Mouse (Mus musculus) small intestine, adult 2 months (tissue): ENCODE measurements around the gene Zan. TPM values are rescaled to one million over a fixed set of nuclear protein-coding genes. Genes with fewer than 3 reads are reported as not detected.

Experiments
- H3K27ac ChIP-seq: fragments of 200-500 bp; 2 replicates; pipeline ENCODE4 v1.5.1; 2012; ENCODE audit warnings: low read depth, low read length, control low read depth, inconsistent platforms; ENCODE audit not compliant: insufficient read depth
- H3K27me3 ChIP-seq: fragments of 200-500 bp; 2 replicates; pipeline ENCODE4 v1.6.1; 2012; ENCODE audit warnings: mild to moderate bottlenecking, moderate library complexity, low read length, inconsistent platforms; ENCODE audit not compliant: control insufficient read depth, insufficient read depth
- H3K36me3 ChIP-seq: fragments of 200-500 bp; 2 replicates; pipeline ENCODE4 v1.6.1; 2012; ENCODE audit warnings: mild to moderate bottlenecking, low read length, control low read depth, inconsistent platforms; ENCODE audit not compliant: control insufficient read depth, insufficient read depth
- H3K4me1 ChIP-seq: fragments of 200-500 bp; 2 replicates; pipeline ENCODE4 v1.6.1; 2012; ENCODE audit warnings: low read length, inconsistent platforms, mixed read lengths; ENCODE audit not compliant: control insufficient read depth, insufficient read depth, insufficient read length
- H3K4me3 ChIP-seq: fragments of 200-500 bp; 2 replicates; pipeline ENCODE4 v1.5.1; 2012; ENCODE audit warnings: low read depth, mild to moderate bottlenecking, control low read depth, inconsistent platforms, low read length, moderate library complexity
- CTCF ChIP-seq: fragments of 200-500 bp; IDR thresholded peaks from 2 replicates; pipeline ENCODE4 v1.5.1; 2012; ENCODE audit warnings: low read depth, mild to moderate bottlenecking, control low read depth, inconsistent platforms, low read length, moderate library complexity, mixed read lengths; ENCODE audit not compliant: insufficient replicate concordance, insufficient read length; ENCODE audit errors: extremely low read depth
- POLR2A ChIP-seq: fragments of 200-500 bp; IDR thresholded peaks from 2 replicates; pipeline ENCODE4 v1.6.1; 2012; ENCODE audit warnings: low read depth, mild to moderate bottlenecking, control low read depth, inconsistent platforms, low read length, moderate library complexity
- WGBS: fragments of 180-500 bp; shearing (Covaris S2); methylation state at CpG from one replicate; pipeline ENCODE4 v1.1.7; 2018; 5-methylcytosine and 5-hydroxymethylcytosine counted together
- polyA plus RNA-seq: library from polyadenylated mRNA; depleted of rRNA; stranded (reverse); fragments of >200 nt; gene quantifications from 2 replicates; pipeline ENCODE4 v1.2.3, GENCODE M21; 2012; rRNA removed

The Zan gene
- polyA plus RNA-seq = 0.98 and 2.3 TPM in 2 replicates

DNA sequence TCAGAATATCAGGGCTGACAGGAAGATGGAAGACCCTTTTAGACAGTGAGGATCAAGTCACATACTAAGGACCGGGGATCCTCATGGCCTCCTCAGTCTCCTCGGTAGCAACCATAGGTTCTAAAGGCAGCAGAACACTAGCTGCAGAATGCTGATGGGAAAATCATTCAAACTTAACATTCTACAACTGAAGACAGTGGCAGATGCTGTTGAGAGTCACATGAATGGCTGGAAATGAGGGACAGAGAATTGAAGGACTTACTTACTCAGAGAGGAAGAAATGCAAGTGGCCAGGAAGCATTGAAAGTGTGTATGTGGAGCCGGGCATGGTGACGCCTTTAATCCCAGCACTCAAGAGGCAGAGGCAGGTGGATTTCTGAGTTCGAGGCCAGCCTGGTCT lies at the start of gene Zan:
Zan (minus strand) TSS at position 101 of the 400 bp plus-strand sequence.
- Histone ChIP-seq H3K36me3 (no peaks in the 10 kb centered on the region), H3K27me3 (no peaks in the 10 kb centered on the region), H3K4me1 (peaks cover 8% of the 10 kb centered on the region; the same call in 1 of the 2 replicates), H3K4me3 (no peak within 1 kb of the TSS), H3K27ac (no peak within 1 kb of the TSS)
- WGBS = 86% methylated on average over 5 of the region's 5 CpGs
- TF ChIP-seq POLR2A = no peak
- TF ChIP-seq CTCF = no peak

DNA sequence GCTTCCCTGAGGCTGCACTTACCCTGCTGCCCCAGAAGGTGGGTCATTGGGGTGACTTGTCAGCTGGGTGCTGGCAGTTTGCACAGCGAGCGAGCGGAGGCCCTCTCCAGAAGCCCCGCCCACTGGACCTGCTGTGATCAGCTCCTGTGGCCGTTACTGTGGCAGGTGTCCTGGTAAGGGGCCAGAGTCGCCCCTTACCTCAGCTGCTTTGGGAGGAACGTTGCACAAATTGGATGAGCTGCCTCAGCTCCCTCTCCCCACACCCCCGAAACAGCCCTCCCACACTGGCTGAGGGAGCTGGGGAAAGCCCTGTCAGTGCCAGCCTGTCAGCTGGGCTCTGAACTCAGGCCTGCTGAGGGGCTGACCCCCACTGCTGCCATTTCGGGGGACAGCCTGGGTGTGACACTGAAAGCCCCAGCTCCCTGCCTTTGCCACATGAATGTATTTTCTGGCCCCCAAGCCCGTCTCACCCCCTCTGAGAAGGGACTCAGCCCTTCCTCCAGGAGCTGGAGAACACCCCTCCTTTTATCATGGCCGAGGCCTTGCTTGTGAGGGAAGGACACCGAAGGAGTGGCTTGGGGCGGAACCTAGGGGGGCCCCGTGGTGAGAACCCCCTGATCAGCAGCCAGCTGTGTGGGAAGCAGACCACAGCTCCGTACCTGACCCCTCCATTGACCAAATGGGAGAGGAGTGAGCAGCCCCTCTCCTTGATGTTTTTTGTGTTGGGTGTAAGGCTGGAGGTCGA lies 49.5 kb upstream of the Zan start:
- no peak for TF ChIP-seq CTCF
- no peak for TF ChIP-seq POLR2A
- H3K27ac ChIP-seq = no peak overlapping the region
- peaks cover 2% of the 10 kb centered on the region; the same call in 1 of the 2 replicates for H3K4me1 ChIP-seq
- H3K4me3 ChIP-seq = no peak overlapping the region
- WGBS = 36% methylated on average over 16 of the region's 16 CpGs
- H3K36me3 ChIP-seq = peaks cover 74% of the 10 kb centered on the region
- H3K27me3 ChIP-seq = no peaks in the 10 kb centered on the region

DNA sequence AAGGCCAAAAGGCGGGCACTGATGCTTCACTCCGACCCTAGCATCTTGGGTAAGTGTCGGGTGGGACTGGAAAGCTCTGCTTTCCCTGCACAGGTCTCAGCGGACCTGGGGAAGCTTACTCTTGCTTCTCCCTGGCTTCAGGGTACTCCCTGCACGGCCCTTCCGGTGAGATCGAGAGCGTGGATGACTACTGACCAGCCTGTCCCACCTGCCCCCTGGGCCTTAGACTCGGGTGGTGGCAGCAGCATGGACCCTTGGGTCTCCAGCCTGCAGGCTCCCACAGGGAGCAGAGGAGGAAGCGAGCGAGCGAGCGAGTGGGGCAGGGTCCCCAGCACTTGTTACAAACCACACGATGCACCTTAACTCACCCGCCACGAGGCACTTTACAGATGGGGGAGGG lies 48.6 kb upstream of the Zan start:
- peaks cover 80% of the 10 kb centered on the region for H3K36me3 ChIP-seq
- H3K4me1 ChIP-seq = peaks cover 2% of the 10 kb centered on the region; the same call in 1 of the 2 replicates
- WGBS = 84% methylated on average over 16 of the region's 16 CpGs
- H3K4me3 ChIP-seq = no peak overlapping the region
- H3K27ac ChIP-seq = no peak overlapping the region
- TF ChIP-seq POLR2A (no peak), CTCF (no peak)
- H3K27me3 ChIP-seq = no peaks in the 10 kb centered on the region

DNA sequence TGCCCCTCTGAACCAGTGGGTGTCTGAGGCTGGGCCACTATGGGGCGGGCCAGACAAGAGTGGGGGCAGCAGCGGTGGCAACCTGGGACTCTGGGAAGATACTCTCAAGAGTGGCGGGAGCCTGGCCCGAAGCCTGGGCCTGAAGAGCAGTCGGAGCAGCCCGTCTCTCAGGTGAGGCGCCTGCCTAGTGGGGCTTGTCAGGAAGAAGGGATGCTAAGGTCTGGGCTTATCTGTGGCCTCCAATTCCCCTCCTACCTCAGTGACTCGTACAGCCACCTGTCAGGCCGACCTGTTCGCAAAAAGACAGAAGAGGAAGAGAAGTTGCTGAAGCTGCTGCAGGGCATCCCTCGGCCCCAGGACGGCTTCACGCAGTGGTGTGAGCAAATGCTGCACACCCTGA lies 47.8 kb upstream of the Zan start:
- Histone ChIP-seq H3K4me1 (no peaks in the 10 kb centered on the region), H3K27ac (no peak overlapping the region), H3K4me3 (no peak overlapping the region), H3K27me3 (no peaks in the 10 kb centered on the region), H3K36me3 (peaks cover 82% of the 10 kb centered on the region)
- WGBS = 82% methylated on average over 13 of the region's 13 CpGs
- TF ChIP-seq CTCF (no peak), POLR2A (no peak)

DNA sequence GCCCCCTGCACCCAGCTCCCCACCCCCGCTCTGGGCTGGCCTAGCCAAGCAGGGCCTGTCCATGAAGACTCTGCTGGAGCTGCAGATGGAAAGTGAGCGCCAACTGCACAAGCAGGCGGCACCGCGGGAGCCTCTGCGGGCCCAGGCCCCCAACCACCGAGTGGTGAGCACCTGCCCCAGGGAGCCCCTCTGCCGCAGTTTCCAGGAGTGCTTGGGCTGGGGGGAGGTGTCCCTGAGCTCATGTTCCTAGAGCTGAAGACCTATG lies 47.3 kb upstream of the Zan start:
- no peaks in the 10 kb centered on the region for H3K4me1 ChIP-seq
- H3K4me3 ChIP-seq = no peak overlapping the region
- 89% methylated on average over 8 of the region's 8 CpGs for WGBS
- H3K36me3 ChIP-seq = peaks cover 81% of the 10 kb centered on the region
- no peak overlapping the region for H3K27ac ChIP-seq
- no peak for TF ChIP-seq CTCF
- H3K27me3 ChIP-seq = no peaks in the 10 kb centered on the region

DNA sequence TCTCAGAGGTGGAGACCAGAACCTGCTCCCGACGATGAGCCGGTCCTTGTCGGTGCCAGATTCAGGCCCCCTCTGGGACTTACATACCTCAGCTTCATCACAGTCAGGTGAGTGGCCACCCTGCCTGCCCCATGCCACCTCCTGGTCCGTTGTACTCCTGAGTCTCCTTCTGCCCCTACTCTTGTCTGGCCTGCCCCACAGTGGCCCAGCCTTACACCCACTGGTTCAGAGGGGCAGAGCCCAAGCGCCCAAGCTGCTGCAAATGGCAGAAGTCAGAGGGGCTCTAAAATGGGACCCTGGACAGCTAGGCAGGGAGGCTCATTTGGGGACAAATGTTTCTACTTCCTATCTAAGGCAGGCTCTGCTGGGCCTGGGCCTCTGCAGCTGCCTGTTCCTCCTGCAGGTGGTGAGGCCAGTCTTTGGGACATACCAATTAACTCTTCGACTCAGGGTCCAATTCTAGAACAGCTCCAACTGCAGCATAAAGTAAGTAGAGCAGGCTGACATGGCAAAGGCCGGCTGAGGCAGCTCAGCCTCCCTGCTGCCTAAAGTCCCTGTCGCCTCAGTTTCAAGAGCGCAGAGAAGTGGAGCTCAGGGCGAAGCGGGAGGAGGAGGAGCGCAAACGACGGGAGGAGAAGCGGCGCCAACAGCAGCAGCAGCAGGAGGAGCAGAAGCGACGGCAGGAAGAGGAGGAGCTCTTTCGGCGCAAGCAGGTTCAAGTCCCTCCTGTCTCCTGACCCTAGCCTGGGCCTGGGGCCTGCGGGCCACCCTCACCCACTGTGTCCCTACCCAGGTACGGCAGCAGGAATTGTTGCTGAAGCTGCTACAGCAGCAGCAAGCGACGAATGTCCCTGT lies 46.8 kb upstream of the Zan start:
- no peak overlapping the region for H3K27ac ChIP-seq
- TF ChIP-seq POLR2A (no peak), CTCF (no peak)
- 85% methylated on average over 25 of the region's 25 CpGs for WGBS
- H3K4me3 ChIP-seq = no peak overlapping the region
- H3K36me3 ChIP-seq = peaks cover 77% of the 10 kb centered on the region
- no peaks in the 10 kb centered on the region for H3K4me1 ChIP-seq
- no peaks in the 10 kb centered on the region for H3K27me3 ChIP-seq

DNA sequence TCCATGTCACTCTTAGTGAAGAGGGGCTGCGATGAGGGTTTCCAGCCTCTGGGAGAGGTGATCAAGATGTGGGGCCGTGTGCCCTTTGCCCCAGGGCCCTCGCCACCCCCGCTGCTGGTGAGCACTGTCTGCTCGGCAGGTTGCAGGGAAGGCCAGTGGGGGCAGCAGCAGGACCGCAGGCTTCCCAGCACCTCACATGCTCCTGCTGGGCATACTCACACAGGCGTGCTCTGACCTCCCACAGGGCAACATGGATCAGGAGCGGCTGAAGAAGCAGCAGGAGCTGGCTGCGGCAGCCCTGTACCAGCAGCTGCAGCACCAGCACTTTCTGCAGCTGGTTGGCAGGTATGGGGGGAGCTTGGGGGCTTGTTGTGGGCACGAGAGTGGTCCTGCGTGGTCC lies 45.8 kb upstream of the Zan start:
- Histone ChIP-seq H3K27ac (no peak overlapping the region), H3K27me3 (no peaks in the 10 kb centered on the region), H3K4me1 (no peaks in the 10 kb centered on the region), H3K36me3 (peaks cover 68% of the 10 kb centered on the region), H3K4me3 (no peak overlapping the region)
- TF ChIP-seq POLR2A = no peak
- 87% methylated on average over 11 of the region's 11 CpGs for WGBS
